Mouse (Mus musculus) limb, embryonic 14.5 days (tissue): ENCODE results near the gene Tcf7l2. TPM values are rescaled to one million over a fixed set of nuclear protein-coding genes. Genes with fewer than 3 reads are reported as not detected.
A peak's percentile ranks its signal among the peaks of the same experiment; 100 is the strongest.

Source experiments
- ATAC-seq: fragments of 200-750 bp; cut with Nextera tagmentation; 2 replicates; pipeline ENCODE4 v1.8.0; 2017; ENCODE audit warnings: low read depth, moderate number of reproducible peaks, moderate TSS enrichment; ENCODE audit not compliant: low FRiP score
- DNase-seq: peaks from one replicate; pipeline ENCODE4 v3.0.0-alpha.2; 2015; ENCODE audit warnings: low spot score
- H3K27ac ChIP-seq: fragments of 300-500 bp; sonication (generic); replicated peaks from 2 replicates; pipeline ENCODE4 v1.5.1; 2014; ENCODE audit warnings: low read depth, mild to moderate bottlenecking, low read length, moderate library complexity, mixed read lengths
- H3K27me3 ChIP-seq: fragments of 300-500 bp; sonication (generic); 2 replicates; pipeline ENCODE4 v1.6.1; 2014; ENCODE audit warnings: low read length, mixed read lengths; ENCODE audit not compliant: control insufficient read depth, insufficient read depth
- H3K36me3 ChIP-seq: fragments of 300-500 bp; sonication (generic); 2 replicates; pipeline ENCODE4 v1.6.1; 2014; ENCODE audit warnings: mild to moderate bottlenecking, low read length, moderate library complexity, mixed read lengths; ENCODE audit not compliant: control insufficient read depth, insufficient read depth
- H3K4me1 ChIP-seq: fragments of 300-500 bp; sonication (generic); 2 replicates; pipeline ENCODE4 v1.6.1; 2014; ENCODE audit warnings: antibody characterized with exemption, low read length, mixed read lengths; ENCODE audit not compliant: control insufficient read depth, insufficient read depth
- H3K4me2 ChIP-seq: fragments of 300-500 bp; sonication (generic); replicated peaks from 2 replicates; pipeline ENCODE4 v1.6.1; 2014; ENCODE audit warnings: low read depth, mild to moderate bottlenecking, low read length, moderate library complexity; ENCODE audit not compliant: severe bottlenecking
- H3K4me3 ChIP-seq: fragments of 300-500 bp; sonication (generic); replicated peaks from 2 replicates; pipeline ENCODE4 v1.5.1; 2014; ENCODE audit warnings: low read length
- H3K9ac ChIP-seq: fragments of 300-500 bp; sonication (generic); 2 replicates; pipeline ENCODE4 v1.6.1; 2014; ENCODE audit warnings: mild to moderate bottlenecking, low read depth, low read length, moderate library complexity; ENCODE audit not compliant: severe bottlenecking
- H3K9me3 ChIP-seq: fragments of 300-500 bp; sonication (generic); 2 replicates; pipeline ENCODE4 v1.6.1; 2016; ENCODE audit warnings: low read length; ENCODE audit not compliant: control insufficient read depth
- POLR2A ChIP-seq: fragments of 200-500 bp; IDR thresholded peaks from 2 replicates; pipeline ENCODE4 v1.8.0; 2012; ENCODE audit warnings: inconsistent platforms, mild to moderate bottlenecking, moderate library complexity, borderline replicate concordance; ENCODE audit not compliant: insufficient read depth, insufficient read length; ENCODE audit errors: extremely low read depth
- WGBS: fragments of 180-500 bp; shearing (Covaris S2); extraction: QIAGEN DNeasy Blood & Tissue Kit; methylation state at CpG from one replicate; pipeline ENCODE4 v1.1.7; 2014; 5-methylcytosine and 5-hydroxymethylcytosine counted together
- polyA plus RNA-seq, 2 experiments: library from polyadenylated mRNA; depleted of rRNA in 1 of 2; stranded (reverse) in 1 of 2; unstranded in 1 of 2; fragments of >200 nt; fragmentation: Nextera tagmentation in 1 of 2; extraction: Ambion mirVana in 1 of 2; gene quantifications; 2 replicates each; pipeline versions ENCODE4 v1.2.1 to v1.2.3; 2012 to 2014

Gene Tcf7l2
- polyA plus RNA-seq, 2 experiments: 51.6 to 134 TPM

GRCm38 (mm10) chr19:55838389-55839035, 96.9 kb downstream of the Tcf7l2 start:
- H3K9ac ChIP-seq: no peak overlapping the region
- 53% methylated on average over 5 of the region's 5 CpGs for WGBS
- no peaks in the 10 kb centered on the region for H3K36me3 ChIP-seq
- DNase-seq: no peak
- ATAC-seq: no peak
- no peaks in the 10 kb centered on the region for H3K9me3 ChIP-seq
- TF ChIP-seq POLR2A: no peak
- no peaks in the 10 kb centered on the region for H3K27me3 ChIP-seq
- H3K27ac ChIP-seq: peak overlapping the region; percentile 28; the same call in 1 of the 2 replicates
- no peak overlapping the region for H3K4me2 ChIP-seq
- peaks cover 49% of the 10 kb centered on the region for H3K4me1 ChIP-seq
- H3K4me3 ChIP-seq: no peak overlapping the region

- Histone ChIP-seq H3K36me3 (no peaks in the 10 kb centered on the region), H3K9ac (no peak overlapping the region), H3K4me3 (no peak overlapping the region), H3K4me1 (peaks cover 55% of the 10 kb centered on the region), H3K27me3 (no peaks in the 10 kb centered on the region), H3K4me2 (no peak overlapping the region), H3K27ac (peak overlapping the region; percentile 28; the same call in 1 of the 2 replicates), H3K9me3 (no peaks in the 10 kb centered on the region)
- no peak for TF ChIP-seq POLR2A
- ATAC-seq (no peak), DNase-seq (no peak)
- WGBS: 49% methylated on average over 10 of the region's 10 CpGs
Measured at GRCm38 (mm10) chr19:55839036-55839555, 97.5 kb downstream of the Tcf7l2 start.

- H3K27ac ChIP-seq: no peak overlapping the region
- 71% methylated on average over 10 of the region's 10 CpGs for WGBS
Measured at GRCm38 (mm10) chr19:55840499-55841121, 99.0 kb downstream of the Tcf7l2 start.

GRCm38 (mm10) chr19:55842046-55842445, 100.4 kb downstream of the Tcf7l2 start:
- WGBS: 54% methylated on average over 7 of the region's 7 CpGs
- Histone ChIP-seq H3K27me3 (no peaks in the 10 kb centered on the region), H3K4me1 (peaks cover 66% of the 10 kb centered on the region), H3K27ac (no peak overlapping the region), H3K9ac (no peak overlapping the region), H3K4me2 (no peak overlapping the region), H3K36me3 (no peaks in the 10 kb centered on the region), H3K4me3 (no peak overlapping the region), H3K9me3 (no peaks in the 10 kb centered on the region)
- ATAC-seq (no peak), DNase-seq (no peak)
- TF ChIP-seq POLR2A: no peak

More at GRCm38 (mm10) chr19:55840499-55841121, 99.0 kb downstream of the Tcf7l2 start:
- no peak for DNase-seq
- no peaks in the 10 kb centered on the region for H3K9me3 ChIP-seq
- H3K4me3 ChIP-seq: no peak overlapping the region
- peaks cover 66% of the 10 kb centered on the region for H3K4me1 ChIP-seq
- ATAC-seq: no peak
- H3K9ac ChIP-seq: no peak overlapping the region
- no peaks in the 10 kb centered on the region for H3K27me3 ChIP-seq
- TF ChIP-seq POLR2A: no peak
- H3K4me2 ChIP-seq: no peak overlapping the region
- H3K36me3 ChIP-seq: no peaks in the 10 kb centered on the region

GRCm38 (mm10) chr19:55843111-55843887, 101.7 kb downstream of the Tcf7l2 start:
- H3K4me3 ChIP-seq: no peak overlapping the region
- ATAC-seq: peak; percentile 53; the same call in 1 of the 2 replicates
- H3K4me1 ChIP-seq: peaks cover 55% of the 10 kb centered on the region
- WGBS: 20% methylated on average over 11 of the region's 11 CpGs
- no peak for TF ChIP-seq POLR2A
- H3K27me3 ChIP-seq: no peaks in the 10 kb centered on the region
- no peaks in the 10 kb centered on the region for H3K9me3 ChIP-seq
- peak; percentile 43 for DNase-seq
- H3K4me2 ChIP-seq: peak overlapping the region; percentile 20; the same call in 1 of the 2 replicates
- no peaks in the 10 kb centered on the region; the same call in 1 of the 2 replicates for H3K36me3 ChIP-seq
- H3K9ac ChIP-seq: peak overlapping the region; percentile 21; the same call in 1 of the 2 replicates
- peak overlapping the region; percentile 79 for H3K27ac ChIP-seq
